Mouse (Mus musculus): Measurements from ENCODE around the gene Car6. TPM values are rescaled to one million over a fixed set of nuclear protein-coding genes. Genes with fewer than 3 reads are reported as not detected.

Car6 gene
- polyA plus RNA-seq, 1 experiment from 2014 or later = not detected

DNA sequence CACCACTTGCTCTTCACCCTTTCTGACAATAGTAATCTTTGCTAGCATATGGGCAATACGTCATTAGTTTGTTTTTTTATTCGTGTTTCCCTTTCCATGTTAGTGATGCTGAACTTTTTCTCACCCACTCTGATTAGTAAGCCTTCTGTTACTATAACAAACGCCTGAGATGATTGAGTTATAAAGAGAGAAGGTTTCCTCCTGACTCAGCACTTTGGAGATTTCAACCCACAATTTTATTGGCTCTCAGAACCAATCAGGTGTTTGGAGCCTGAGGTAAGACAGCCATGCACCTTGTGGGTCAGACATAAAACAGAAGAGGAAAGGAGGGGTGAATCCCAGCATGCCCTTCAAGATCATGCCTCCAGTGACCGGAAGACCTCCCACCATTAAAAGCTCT, 22.7 kb upstream of the Car6 start:
- no peak for DNase-seq (ENCODE audit: low spot score)
- H3K27ac ChIP-seq (replicated peaks) = no peak overlapping the region
- 89% methylated on average over 4 of the region's 4 CpGs for WGBS
- no peaks in the 10 kb centered on the region for H3K36me3 ChIP-seq
- H3K9me3 ChIP-seq (replicated peaks) = no peaks in the 10 kb centered on the region
- H3K4me3 ChIP-seq = no peak overlapping the region
- peaks cover 20% of the 10 kb centered on the region for H3K4me1 ChIP-seq
- H3K27me3 ChIP-seq (ENCODE audit: low read depth, poor library complexity, severe bottlenecking) = peaks cover 13% of the 10 kb centered on the region; the same call in 1 of the 2 replicates

DNA sequence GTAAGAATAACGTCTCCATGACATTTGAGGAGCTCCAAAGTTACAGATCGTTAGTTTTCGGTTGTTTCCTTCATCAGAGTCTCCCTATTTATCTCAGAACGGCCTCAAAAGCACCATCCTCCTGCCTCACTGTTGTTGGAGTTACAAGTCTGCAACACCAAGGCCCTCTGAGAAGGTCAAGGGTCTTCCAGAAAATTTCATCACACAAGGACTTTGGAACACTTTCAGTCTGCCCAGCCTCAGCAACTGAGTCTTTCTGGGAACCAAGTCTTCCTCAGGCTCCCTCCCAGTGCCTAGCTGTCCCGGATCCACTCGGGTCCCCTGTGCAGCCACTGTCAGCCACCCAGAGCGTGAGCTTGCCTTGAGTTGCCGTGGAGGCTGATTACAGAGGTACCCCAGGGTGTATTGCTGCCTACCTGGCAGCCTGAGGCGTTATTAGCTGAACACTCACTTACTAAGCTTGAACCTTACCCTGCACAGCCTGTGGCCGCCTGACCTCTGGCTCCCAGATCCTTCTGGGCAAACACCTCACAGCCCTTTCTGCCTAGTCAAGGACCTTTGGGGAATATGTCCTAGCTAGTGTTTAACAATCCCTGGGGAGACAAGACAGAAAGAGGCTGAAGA, 20.0 kb upstream of the Car6 start:
- Histone ChIP-seq H3K27ac (replicated peaks) (no peak overlapping the region), H3K27me3 (ENCODE audit: low read depth, poor library complexity, severe bottlenecking) (peaks cover 13% of the 10 kb centered on the region; the same call in 1 of the 2 replicates), H3K4me1 (peaks cover 18% of the 10 kb centered on the region), H3K4me3 (0 out of 2 replicates have a peak overlapping the region, but pooled peaks have one; percentile 16), H3K9me3 (replicated peaks) (no peaks in the 10 kb centered on the region), H3K36me3 (no peaks in the 10 kb centered on the region)
- DNase-seq (ENCODE audit: low spot score) = no peak
- 45% methylated on average over 10 of the region's 10 CpGs for WGBS

DNA sequence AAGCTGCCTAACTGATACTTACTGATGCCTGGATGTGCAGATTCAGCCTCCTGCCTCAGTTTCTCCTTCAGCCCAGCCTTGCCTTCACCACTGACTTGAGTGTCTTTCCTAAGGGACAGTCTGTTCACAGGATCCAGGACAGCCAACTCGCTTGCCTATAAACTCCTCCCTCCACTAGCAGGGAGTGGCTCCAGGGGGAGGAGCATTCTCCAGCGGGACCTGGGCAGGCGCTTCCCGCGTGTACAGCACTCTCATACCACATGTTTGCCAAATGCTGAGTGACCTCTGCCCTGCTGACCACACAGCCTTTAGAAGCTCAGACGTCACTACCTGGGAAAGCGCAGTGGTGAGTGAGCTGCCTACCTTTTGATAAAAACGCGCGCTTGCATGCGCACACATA, 19.5 kb upstream of the Car6 start:
- no peaks in the 10 kb centered on the region for H3K36me3 ChIP-seq
- H3K4me3 ChIP-seq = peak overlapping the region; percentile 16
- peaks cover 13% of the 10 kb centered on the region; the same call in 1 of the 2 replicates for H3K27me3 ChIP-seq (ENCODE audit: low read depth, poor library complexity, severe bottlenecking)
- DNase-seq (ENCODE audit: low spot score) = no peak
- H3K9me3 ChIP-seq (replicated peaks) = no peaks in the 10 kb centered on the region
- H3K4me1 ChIP-seq = peaks cover 22% of the 10 kb centered on the region
- H3K27ac ChIP-seq (replicated peaks) = no peak overlapping the region
- 20% methylated on average over 11 of the region's 11 CpGs for WGBS

DNA sequence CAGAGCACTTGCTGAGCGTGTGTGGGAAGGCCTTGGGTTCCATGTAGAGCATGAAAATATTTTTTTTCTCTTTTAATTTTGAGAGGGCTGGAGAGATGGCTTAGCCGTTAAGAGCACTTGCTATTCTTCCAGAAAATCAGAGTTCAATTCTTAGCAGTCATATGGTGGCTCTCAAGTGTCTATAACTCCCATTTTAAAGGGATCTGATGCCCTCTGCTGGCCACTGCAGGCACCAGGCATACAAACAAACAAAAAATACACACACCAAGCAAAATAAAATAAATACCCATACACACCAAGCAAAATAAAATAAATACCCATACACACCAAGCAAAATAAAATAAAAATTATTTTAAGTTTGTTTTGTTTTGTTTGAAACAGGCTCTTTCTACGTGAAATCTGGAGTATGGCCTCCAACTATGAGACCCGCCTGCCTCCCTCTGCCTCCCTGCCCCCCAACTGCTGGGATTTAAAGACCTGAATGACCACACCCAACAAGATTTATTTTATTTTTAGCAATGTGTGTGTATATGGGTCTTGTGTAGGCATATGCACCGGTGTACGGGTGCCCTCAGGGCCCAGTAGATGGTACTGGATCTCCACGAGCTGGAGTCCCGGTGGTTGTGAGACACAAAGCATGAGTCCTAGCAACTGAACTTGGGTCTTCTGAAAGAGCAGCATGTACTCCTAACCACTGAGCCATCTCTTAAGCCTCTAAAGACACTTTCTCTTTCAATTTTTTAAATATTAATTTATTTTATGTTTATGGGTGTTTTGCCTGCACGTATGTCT, 18.6 kb upstream of the Car6 start:
- Histone ChIP-seq H3K36me3 (no peaks in the 10 kb centered on the region), H3K9me3 (replicated peaks) (no peaks in the 10 kb centered on the region), H3K27me3 (ENCODE audit: low read depth, poor library complexity, severe bottlenecking) (peaks cover 13% of the 10 kb centered on the region; the same call in 1 of the 2 replicates), H3K27ac (replicated peaks) (no peak overlapping the region), H3K4me1 (peaks cover 22% of the 10 kb centered on the region), H3K4me3 (no peak overlapping the region)
- 76% methylated on average over 9 of the region's 9 CpGs for WGBS
- DNase-seq (ENCODE audit: low spot score) = peak; percentile 43

DNA sequence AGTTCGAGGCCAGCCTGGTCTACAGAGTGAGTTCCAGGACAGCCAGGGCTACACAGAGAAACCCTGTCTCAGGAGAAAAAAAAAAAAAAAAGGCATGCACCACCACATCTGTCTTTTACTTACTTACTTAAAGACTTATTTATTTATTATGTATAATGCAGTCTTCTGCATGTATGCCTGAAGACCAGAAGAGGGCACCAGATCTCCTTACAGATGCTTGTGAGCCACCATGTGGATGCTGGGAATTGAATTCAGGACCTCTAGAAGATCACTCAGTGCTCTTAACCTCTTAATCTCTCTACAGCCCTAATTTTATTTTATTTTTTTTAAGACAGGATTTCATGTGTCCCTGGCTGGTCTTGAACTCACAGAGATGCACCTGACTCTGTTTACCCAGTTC, 16.8 kb upstream of the Car6 start:
- DNase-seq (ENCODE audit: low spot score) = no peak
- H3K9me3 ChIP-seq (replicated peaks) = no peaks in the 10 kb centered on the region
- H3K36me3 ChIP-seq = no peaks in the 10 kb centered on the region
- H3K27me3 ChIP-seq (ENCODE audit: low read depth, poor library complexity, severe bottlenecking) = peaks cover 13% of the 10 kb centered on the region; the same call in 1 of the 2 replicates
- WGBS = 95% methylated on average over 1 of the region's 1 CpGs
- H3K4me3 ChIP-seq = no peak overlapping the region
- H3K4me1 ChIP-seq = peaks cover 25% of the 10 kb centered on the region
- no peak overlapping the region for H3K27ac ChIP-seq (replicated peaks)

DNA sequence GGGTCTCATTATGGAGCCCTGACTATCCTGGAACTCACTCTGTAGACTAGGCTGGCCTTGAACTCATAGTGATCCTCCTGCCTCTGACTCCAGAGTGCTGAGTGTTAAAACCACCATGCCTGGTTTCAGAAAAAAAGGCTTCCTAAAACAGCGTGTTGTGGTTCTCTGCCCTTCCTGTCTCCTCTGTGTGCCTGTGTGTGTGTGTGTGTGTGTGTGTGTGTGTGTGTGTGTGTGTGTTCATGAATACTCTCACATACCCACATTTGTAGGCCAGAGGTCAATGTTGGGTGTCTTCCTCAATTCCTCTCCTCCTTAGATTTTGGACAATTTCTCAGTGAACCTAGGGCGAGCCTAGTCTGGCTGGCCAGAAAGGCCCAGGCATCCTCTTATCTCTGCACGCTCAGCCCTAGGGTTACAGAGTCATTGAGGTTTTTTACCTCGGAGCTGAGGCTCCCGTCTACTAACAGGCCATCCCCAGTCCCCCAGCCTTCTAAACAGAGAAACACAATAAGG, 16.0 kb upstream of the Car6 start:
- Histone ChIP-seq H3K4me1 (peaks cover 34% of the 10 kb centered on the region), H3K4me3 (no peak overlapping the region), H3K27me3 (ENCODE audit: low read depth, poor library complexity, severe bottlenecking) (peaks cover 13% of the 10 kb centered on the region; the same call in 1 of the 2 replicates), H3K9me3 (replicated peaks) (no peaks in the 10 kb centered on the region), H3K27ac (replicated peaks) (no peak overlapping the region; the same call in 1 of the 2 replicates), H3K36me3 (no peaks in the 10 kb centered on the region)
- DNase-seq (ENCODE audit: low spot score) = no peak
- WGBS = 77% methylated on average over 5 of the region's 5 CpGs

DNA sequence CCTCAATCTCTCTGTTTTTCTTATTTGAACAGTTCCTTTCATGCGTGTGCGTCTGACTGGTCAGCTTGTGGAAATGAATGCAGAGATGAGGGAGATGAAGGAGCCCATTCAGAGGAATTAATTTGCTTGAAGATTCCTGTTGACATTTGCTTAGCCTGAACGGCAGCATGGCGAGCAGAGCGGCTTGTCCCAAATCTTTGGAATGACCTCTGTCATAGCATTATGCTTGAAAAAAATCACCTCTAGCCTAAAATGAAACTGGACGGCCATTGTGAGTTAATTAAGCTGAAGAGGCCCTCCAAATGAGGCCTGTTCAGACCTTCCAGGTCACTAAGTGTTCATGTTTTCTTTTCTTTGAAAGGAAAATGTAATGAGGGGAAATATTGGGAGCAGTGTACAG, 15.3 kb upstream of the Car6 start:
- Histone ChIP-seq H3K9me3 (replicated peaks) (no peaks in the 10 kb centered on the region), H3K27ac (replicated peaks) (no peak overlapping the region), H3K4me1 (peaks cover 34% of the 10 kb centered on the region), H3K4me3 (no peak overlapping the region), H3K36me3 (no peaks in the 10 kb centered on the region), H3K27me3 (ENCODE audit: low read depth, poor library complexity, severe bottlenecking) (peaks cover 13% of the 10 kb centered on the region; the same call in 1 of the 2 replicates)
- DNase-seq (ENCODE audit: low spot score) = no peak
- WGBS = 62% methylated on average over 6 of the region's 6 CpGs

DNA sequence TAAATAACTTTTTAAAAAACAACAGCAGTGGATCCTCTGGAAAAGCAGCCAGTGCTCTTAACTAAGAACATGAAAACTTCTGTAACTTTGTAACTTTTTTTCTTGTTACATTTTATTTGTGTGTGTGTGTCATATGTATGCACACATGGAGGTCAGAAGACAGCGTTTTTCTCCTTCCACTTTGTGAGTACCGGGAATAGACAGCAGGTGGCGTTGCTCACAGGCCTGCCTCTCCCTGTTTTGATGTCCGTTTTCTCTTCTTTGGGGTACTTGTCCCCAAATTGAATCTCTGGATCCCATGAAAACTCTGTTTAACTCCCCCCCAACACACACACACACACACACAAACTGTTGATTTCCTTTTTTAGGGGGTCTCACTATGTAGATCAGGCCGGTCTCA, 12.8 kb upstream of the Car6 start:
- WGBS = 25% methylated on average over 5 of the region's 5 CpGs
- no peak for DNase-seq (ENCODE audit: low spot score)
- Histone ChIP-seq H3K4me3 (no peak overlapping the region), H3K36me3 (no peaks in the 10 kb centered on the region), H3K27ac (replicated peaks) (no peak overlapping the region), H3K9me3 (replicated peaks) (no peaks in the 10 kb centered on the region), H3K4me1 (peaks cover 23% of the 10 kb centered on the region), H3K27me3 (ENCODE audit: low read depth, poor library complexity, severe bottlenecking) (no peaks in the 10 kb centered on the region)

DNA sequence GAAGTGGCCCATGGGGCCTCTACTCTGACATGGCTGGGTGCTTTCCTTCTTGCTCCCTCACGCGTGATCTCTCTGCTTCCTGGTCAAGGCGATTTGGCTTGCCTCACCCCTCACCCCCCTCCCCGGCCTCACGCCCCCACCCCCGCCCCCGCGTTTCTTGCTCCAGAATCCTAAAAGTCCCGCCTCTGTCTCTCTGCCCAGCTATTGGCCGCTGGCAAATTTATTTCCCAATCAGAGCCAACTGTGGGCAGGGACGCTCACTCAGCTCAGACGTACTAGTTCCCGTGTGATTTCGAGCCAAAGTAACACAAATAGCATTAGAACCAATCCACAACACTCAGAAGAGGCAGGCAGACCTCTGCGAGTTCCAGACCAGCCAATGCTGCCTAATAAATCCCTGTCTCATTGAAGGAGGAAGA, 11.4 kb upstream of the Car6 start:
- Histone ChIP-seq H3K4me1 (peaks cover 23% of the 10 kb centered on the region), H3K9me3 (replicated peaks) (no peaks in the 10 kb centered on the region), H3K36me3 (no peaks in the 10 kb centered on the region), H3K4me3 (peak overlapping the region; percentile 51), H3K27ac (replicated peaks) (peak overlapping the region; percentile 80), H3K27me3 (ENCODE audit: low read depth, poor library complexity, severe bottlenecking) (no peaks in the 10 kb centered on the region)
- 1% methylated on average over 15 of the region's 15 CpGs for WGBS
- DNase-seq (ENCODE audit: low spot score) = peak; percentile 84

DNA sequence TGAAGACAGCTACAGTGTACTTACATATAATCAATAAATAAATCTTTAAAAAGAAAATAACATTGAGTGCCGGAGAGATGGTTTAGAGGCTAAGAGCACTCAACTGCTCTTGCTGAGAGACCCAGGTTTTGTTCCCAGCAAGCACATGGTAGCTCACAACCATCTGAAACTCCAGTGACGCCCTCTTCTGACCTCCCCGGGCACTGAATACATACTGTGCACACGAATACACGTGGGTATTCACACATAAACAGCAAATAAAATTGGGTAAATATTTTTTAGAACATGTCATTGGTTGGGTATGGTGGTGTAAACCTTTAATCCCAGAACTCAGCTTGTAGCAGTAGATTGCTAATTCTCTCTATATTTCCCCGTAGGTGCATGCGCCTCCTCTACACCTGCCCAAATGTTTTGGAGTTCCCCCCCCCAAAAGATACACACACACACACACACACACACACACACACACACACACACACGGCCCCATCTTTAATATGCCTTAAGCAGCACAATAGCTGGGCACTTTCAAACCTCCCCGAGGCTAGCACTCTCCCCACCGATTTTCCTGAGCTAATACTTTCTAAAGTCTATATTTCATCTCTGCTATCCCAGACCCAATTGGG, 10.9 kb upstream of the Car6 start:
- no peaks in the 10 kb centered on the region for H3K36me3 ChIP-seq
- H3K27ac ChIP-seq (replicated peaks) = peak overlapping the region; percentile 80
- no peak for DNase-seq (ENCODE audit: low spot score)
- peak overlapping the region; percentile 51 for H3K4me3 ChIP-seq
- H3K9me3 ChIP-seq (replicated peaks) = no peaks in the 10 kb centered on the region
- H3K4me1 ChIP-seq = peaks cover 23% of the 10 kb centered on the region
- no peaks in the 10 kb centered on the region for H3K27me3 ChIP-seq (ENCODE audit: low read depth, poor library complexity, severe bottlenecking)
- WGBS = 55% methylated on average over 10 of the region's 10 CpGs

DNA sequence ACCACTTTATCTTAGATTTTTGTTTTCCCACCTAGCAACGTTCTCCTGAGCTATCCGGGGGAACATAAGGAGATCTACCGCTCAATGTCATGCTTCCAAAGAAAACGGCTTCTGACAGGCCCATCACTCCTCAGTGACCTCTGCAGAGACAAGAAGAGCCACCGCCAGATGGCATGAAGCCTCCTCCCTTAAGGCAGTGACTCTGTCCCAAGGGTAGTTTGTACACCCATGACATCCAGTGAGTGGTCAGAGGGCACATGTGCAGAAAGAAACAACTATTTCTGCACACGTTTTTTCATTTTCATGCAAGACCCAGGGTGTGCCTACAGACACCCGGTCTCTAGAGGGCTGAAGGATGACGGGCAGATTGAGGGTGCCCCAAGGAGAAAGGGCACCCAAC, 9.2 kb upstream of the Car6 start:
- Histone ChIP-seq H3K27ac (replicated peaks) (no peak overlapping the region), H3K27me3 (ENCODE audit: low read depth, poor library complexity, severe bottlenecking) (no peaks in the 10 kb centered on the region), H3K36me3 (no peaks in the 10 kb centered on the region), H3K4me3 (no peak overlapping the region), H3K9me3 (replicated peaks) (no peaks in the 10 kb centered on the region), H3K4me1 (peaks cover 14% of the 10 kb centered on the region)
- no peak for DNase-seq (ENCODE audit: low spot score)
- 87% methylated on average over 8 of the region's 8 CpGs for WGBS

DNA sequence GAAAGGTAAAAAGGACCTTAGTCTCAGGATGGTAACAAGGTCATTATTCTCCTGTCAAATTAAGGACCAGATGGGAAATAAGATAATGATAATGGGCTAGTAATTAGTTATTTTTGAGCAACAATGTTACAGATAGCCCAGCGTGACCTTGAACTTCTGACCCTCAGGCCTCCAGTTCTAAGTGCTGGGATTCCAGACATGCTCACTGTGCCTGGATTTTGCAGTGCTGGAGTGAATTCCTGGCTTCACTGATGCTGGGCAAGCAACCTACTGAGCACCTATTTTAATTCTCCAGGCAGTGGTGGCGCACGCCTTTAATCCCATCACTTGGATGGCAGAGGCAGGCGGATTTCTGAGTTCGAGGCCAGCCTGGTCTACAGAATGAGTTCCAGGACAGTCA, 8.6 kb upstream of the Car6 start:
- H3K27ac ChIP-seq (replicated peaks) = no peak overlapping the region
- H3K36me3 ChIP-seq = no peaks in the 10 kb centered on the region
- DNase-seq (ENCODE audit: low spot score) = no peak
- no peaks in the 10 kb centered on the region for H3K9me3 ChIP-seq (replicated peaks)
- H3K27me3 ChIP-seq (ENCODE audit: low read depth, poor library complexity, severe bottlenecking) = no peaks in the 10 kb centered on the region
- H3K4me1 ChIP-seq = peaks cover 14% of the 10 kb centered on the region
- no peak overlapping the region for H3K4me3 ChIP-seq
- 89% methylated on average over 5 of the region's 5 CpGs for WGBS

Measured in midbrain, embryonic 10.5 days (tissue).